In genomic region chr3:32408811-32409273, GRCm38 (mm10) we compare ENCODE assay signal across 13 mouse cellular contexts. TPM values are rescaled to one million over a fixed set of nuclear protein-coding genes. Genes with fewer than 3 reads are reported as not detected.
DNase-seq lines count a peak whose midpoint lies in the region; ATAC-seq and TF ChIP-seq lines count a peak whose summit lies in the region.
"Had no signal": no experiment of that assay in that cellular context is flagged by ENCODE, and none has a peak within 500 bp of the region (broad histone marks: within the 10 kb centered on the region; RNA-seq: fewer than 3 reads in every experiment).

No protein-coding gene starts in this region.

- no peak for ATAC-seq in heart, embryonic 16.5 days (replicated peaks; ENCODE audit: extremely low read depth, insufficient read depth, low FRiP score)
- no peak for ATAC-seq in heart, embryonic 11.5 days (replicated peaks; ENCODE audit: insufficient number of reproducible peaks, low FRiP score, low TSS enrichment)
- peak; percentile 83 for ATAC-seq in Patski
- 0 out of 2 replicates have a peak, but pooled peaks have one; percentile 33 for ATAC-seq in intestine, embryonic 14.5 days (replicated peaks; ENCODE audit: low FRiP score, low TSS enrichment, low read depth)
- ATAC-seq in megakaryocyte, adult 5-6 weeks (ENCODE audit: poor library complexity, severe bottlenecking) = peak; percentile 80
- no peak for ATAC-seq in kidney, embryonic 14.5 days (ENCODE audit: low FRiP score, low TSS enrichment)
- ATAC-seq: forebrain, embryonic 15.5 days had no signal

- no peak overlapping the region for H3K9ac ChIP-seq in heart, embryonic 16.5 days (ENCODE audit: low read length)
- H3K9ac ChIP-seq in heart, embryonic 11.5 days (ENCODE audit: low read depth, low read length) = no peak overlapping the region
- no peak overlapping the region for H3K9ac ChIP-seq in intestine, embryonic 14.5 days (ENCODE audit: low read length)
- H3K9ac ChIP-seq in kidney, embryonic 14.5 days (ENCODE audit: low read depth, low read length) = no peak overlapping the region
- H3K9ac ChIP-seq: forebrain, embryonic 15.5 days had no signal

- H3K4me1 ChIP-seq in heart, embryonic 16.5 days (ENCODE audit: control insufficient read depth, insufficient read depth, low read length) = peaks cover 49% of the 10 kb centered on the region
- peaks cover 33% of the 10 kb centered on the region for H3K4me1 ChIP-seq in heart, embryonic 11.5 days (ENCODE audit: control insufficient read depth, insufficient read depth, low read length)
- H3K4me1 ChIP-seq in intestine, embryonic 14.5 days (replicated peaks; ENCODE audit: control insufficient read depth, insufficient read depth, low read length) = peaks cover 32% of the 10 kb centered on the region
- H3K4me1 ChIP-seq in kidney, embryonic 14.5 days (ENCODE audit: control insufficient read depth, insufficient read depth, low read length) = 0 out of 2 replicates have a peak, but pooled peaks cover 2% of the 10 kb centered on the region
- H3K4me1 ChIP-seq: forebrain, embryonic 15.5 days had no signal

- POLR2A ChIA-PET in Patski (lab: Charles Lee) = interaction anchor here (0.6 kb wide), 1 partner anchor 44 kb away, joined by 3 read pairs; no protein-coding TSS in a partner anchor

- no peaks in the 10 kb centered on the region for H3K27me3 ChIP-seq in heart, embryonic 16.5 days (ENCODE audit: control insufficient read depth, insufficient read depth, low read length)
- H3K27me3 ChIP-seq in heart, embryonic 11.5 days (ENCODE audit: control insufficient read depth, insufficient read depth, low read length) = no peaks in the 10 kb centered on the region
- no peaks in the 10 kb centered on the region for H3K27me3 ChIP-seq in Patski
- H3K27me3 ChIP-seq in intestine, embryonic 14.5 days (replicated peaks; ENCODE audit: control insufficient read depth, insufficient read depth, low read length) = no peaks in the 10 kb centered on the region
- no peaks in the 10 kb centered on the region for H3K27me3 ChIP-seq in kidney, embryonic 14.5 days (ENCODE audit: control insufficient read depth, insufficient read depth, low read length)
- H3K27me3 ChIP-seq: forebrain, embryonic 15.5 days had no signal

- no peaks in the 10 kb centered on the region for H3K9me3 ChIP-seq in heart, embryonic 16.5 days (replicated peaks; ENCODE audit: control insufficient read depth, low read length)
- no peaks in the 10 kb centered on the region for H3K9me3 ChIP-seq in heart, embryonic 11.5 days (replicated peaks; ENCODE audit: control insufficient read depth, low read length)
- H3K9me3 ChIP-seq in intestine, embryonic 14.5 days (ENCODE audit: control insufficient read depth, low read length) = no peaks in the 10 kb centered on the region
- H3K9me3 ChIP-seq in kidney, embryonic 14.5 days (ENCODE audit: control insufficient read depth, low read length) = no peaks in the 10 kb centered on the region
- H3K9me3 ChIP-seq: forebrain, embryonic 15.5 days had no signal

- CTCF ChIA-PET in Patski (lab: Charles Lee) = interaction anchor here (1.1 to 1.7 kb wide), 3 partner anchors 9 to 20 kb away, joined by 3 read pairs; no protein-coding TSS in a partner anchor

- H3K4me2 ChIP-seq in heart, embryonic 16.5 days (ENCODE audit: low read depth, low read length) = no peak overlapping the region
- no peak overlapping the region for H3K4me2 ChIP-seq in heart, embryonic 11.5 days
- H3K4me2 ChIP-seq in intestine, embryonic 14.5 days (ENCODE audit: low read length) = no peak overlapping the region
- H3K4me2 ChIP-seq in kidney, embryonic 14.5 days (replicated peaks; ENCODE audit: low read depth, low read length) = no peak overlapping the region
- H3K4me2 ChIP-seq: forebrain, embryonic 15.5 days had no signal

- no peak for TF ChIP-seq CTCF in Patski (IDR thresholded peaks at IDR 0.05)

- no peaks in the 10 kb centered on the region for H3K36me3 ChIP-seq in heart, embryonic 16.5 days (ENCODE audit: control insufficient read depth, insufficient read depth)
- H3K36me3 ChIP-seq in heart, embryonic 11.5 days (ENCODE audit: control insufficient read depth, insufficient read depth, low read length) = no peaks in the 10 kb centered on the region
- H3K36me3 ChIP-seq in intestine, embryonic 14.5 days (ENCODE audit: control insufficient read depth, insufficient read depth, low read length) = no peaks in the 10 kb centered on the region
- H3K36me3 ChIP-seq in kidney, embryonic 14.5 days (ENCODE audit: control insufficient read depth, insufficient read depth, low read length) = no peaks in the 10 kb centered on the region
- H3K36me3 ChIP-seq: forebrain, embryonic 15.5 days had no signal

- no peak overlapping the region for H3K4me3 ChIP-seq in heart, embryonic 16.5 days (ENCODE audit: low read length)
- no peak overlapping the region for H3K4me3 ChIP-seq in heart, embryonic 11.5 days (ENCODE audit: low read depth, low read length)
- no peak overlapping the region for H3K4me3 ChIP-seq in intestine, embryonic 14.5 days (ENCODE audit: low read depth, low read length)
- no peak overlapping the region for H3K4me3 ChIP-seq in kidney, embryonic 14.5 days (ENCODE audit: low read length)
- H3K4me3 ChIP-seq: forebrain, embryonic 15.5 days; layer of hippocampus, adult 2 months had no signal

- in situ Hi-C loops in Patski (cut with MboI; ENCODE audit: low pct_unique_long_range_greater_than_20kb) = no loop called here

- peak overlapping the region; percentile 46; the same call in 1 of the 2 replicates for H3K27ac ChIP-seq in heart, embryonic 16.5 days (ENCODE audit: low read length)
- H3K27ac ChIP-seq in heart, embryonic 11.5 days (ENCODE audit: low read depth, low read length) = no peak overlapping the region
- H3K27ac ChIP-seq in intestine, embryonic 14.5 days (ENCODE audit: low read depth) = no peak overlapping the region
- H3K27ac ChIP-seq in kidney, embryonic 14.5 days (ENCODE audit: low read depth, low read length) = no peak overlapping the region
- H3K27ac ChIP-seq: forebrain, embryonic 15.5 days; layer of hippocampus, adult 2 months had no signal

- WGBS in heart, embryonic 16.5 days = 82% methylated on average over 3 of the region's 3 CpGs
- 83% methylated on average over 3 of the region's 3 CpGs for WGBS in heart, embryonic 11.5 days (ENCODE audit: insufficient replicate concordance)
- WGBS in intestine, embryonic 14.5 days = 76% methylated on average over 3 of the region's 3 CpGs
- 93% methylated on average over 3 of the region's 3 CpGs for WGBS in kidney, embryonic 14.5 days

- DNase-seq in Patski (ENCODE audit: low read depth, low spot score) = no peak
- DNase-seq in intestine, embryonic 14.5 days (ENCODE audit: low spot score) = no peak
- no peak for DNase-seq in cerebellum, postnatal 4 days (ENCODE audit: low spot score in 2 of 2)
- DNase-seq in spleen, postnatal 10 days (ENCODE audit: low spot score in 2 of 2) = no peak
- DNase-seq: cerebellum, adult 2 months; kidney, adult 2 months; thymus, adult 2 months had no signal

RNA-seq across cellular contexts. Expression of gene Pik3ca, which starts 11.4 kb away (rescaled TPM):
- polyA plus RNA-seq in heart, embryonic 16.5 days (2015; fragmentation: Nextera tagmentation; extraction: Ambion mirVana) = 6.6 and 7.8 TPM in 2 replicates
- polyA plus RNA-seq in heart, embryonic 11.5 days (2014; fragmentation: Nextera tagmentation; extraction: Ambion mirVana) = 10.1 and 12.0 TPM in 2 replicates
- polyA plus RNA-seq in Patski (2021) = 60.0 TPM
- 16.7 and 19.1 TPM in 2 replicates for polyA plus RNA-seq in intestine, embryonic 14.5 days (2014; fragmentation: Nextera tagmentation; extraction: Ambion mirVana)
- 23.5 and 25.0 TPM in 2 replicates for total RNA-seq in megakaryocyte, adult 5-6 weeks (2015)
- total RNA-seq in megakaryocyte, adult 5-6 weeks (2017) = 31.1 and 32.4 TPM in 2 replicates
- polyA plus RNA-seq in kidney, embryonic 14.5 days (2014; fragmentation: Nextera tagmentation; extraction: Ambion mirVana) = 14.5 and 16.2 TPM in 2 replicates

RNA-seq across cellular contexts. Expression of gene Zmat3, which starts 43.0 kb away (rescaled TPM):
- 3.0 and 3.6 TPM in 2 replicates for polyA plus RNA-seq in heart, embryonic 16.5 days (2015; fragmentation: Nextera tagmentation; extraction: Ambion mirVana)
- 5.3 and 5.8 TPM in 2 replicates for polyA plus RNA-seq in heart, embryonic 11.5 days (2014; fragmentation: Nextera tagmentation; extraction: Ambion mirVana)
- 23.8 TPM for polyA plus RNA-seq in Patski (2021)
- polyA plus RNA-seq in intestine, embryonic 14.5 days (2014; fragmentation: Nextera tagmentation; extraction: Ambion mirVana) = 5.9 and 7.7 TPM in 2 replicates
- total RNA-seq in megakaryocyte, adult 5-6 weeks (2015) = 2.3 and 2.4 TPM in 2 replicates
- total RNA-seq in megakaryocyte, adult 5-6 weeks (2017) = 0.53 and 0.77 TPM in 2 replicates
- polyA plus RNA-seq in kidney, embryonic 14.5 days (2014; fragmentation: Nextera tagmentation; extraction: Ambion mirVana) = 5.8 and 6.9 TPM in 2 replicates

Comparison
In these comparisons a context has a peak if more than half of its experiments do, and no peak if none do; other contexts are left out.
1. ATAC-seq: peak in Patski (single experiment), intestine, embryonic 14.5 days (single experiment) and megakaryocyte, adult 5-6 weeks (single experiment); none in heart, embryonic 16.5 days (single experiment), heart, embryonic 11.5 days (single experiment) and kidney, embryonic 14.5 days (single experiment).